Mouse (Mus musculus) effector memory CD4-positive, alpha-beta T cell, adult 5 months (primary cell): ENCODE results near the gene Itih4. TPM values are rescaled to one million over a fixed set of nuclear protein-coding genes. Genes with fewer than 3 reads are reported as not detected.

ENCODE experiments used
- polyA plus RNA-seq: library from polyadenylated mRNA; unstranded; fragments of 100-300 nt; shearing (Covaris generic); gene quantifications from one replicate; pipeline ENCODE4 v1.2.1, GENCODE M21; 2017

Itih4 gene
- not detected for polyA plus RNA-seq

GRCm38 (mm10) chr14:30886204-30886603 is at the start of gene Itih4:
TSS of gene Itih4 (plus strand) at chr14:30886476.

GRCm38 (mm10) chr14:30878958-30879571 is 7.2 kb upstream of the Itih4 start, which contains the start of gene Mustn1:
TSS of gene Mustn1 (plus strand) at chr14:30879200.

GRCm38 (mm10) chr14:30923375-30924105 is 37.3 kb downstream of the Itih4 start, which contains the start of gene Itih3:
TSS of gene Itih3 (minus strand) at chr14:30923760.

DNA sequence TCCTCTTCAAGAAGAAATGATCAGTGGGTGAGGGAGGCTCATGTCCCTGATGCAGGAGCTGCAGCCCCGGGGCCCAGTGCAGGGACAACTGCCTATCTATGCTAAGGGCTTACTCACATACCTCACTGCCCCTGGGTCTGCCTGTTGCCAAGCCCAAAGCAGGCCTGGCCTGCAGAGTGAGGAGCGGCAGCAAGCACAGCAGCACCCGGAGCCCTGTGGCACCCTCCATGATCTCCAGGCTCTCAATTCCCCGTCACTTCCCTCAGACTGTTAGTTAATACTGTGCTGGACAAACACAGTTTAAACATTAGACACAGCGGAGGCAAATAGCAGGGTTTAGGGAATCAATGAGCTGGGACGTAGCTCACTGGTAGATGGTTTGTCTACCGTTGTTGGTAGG is 56.8 kb downstream of the Itih4 start, which contains the start of gene Itih1:
Gene Itih1 (minus strand): TSS at position 252 of the 400 bp plus-strand sequence.

GRCm38 (mm10) chr14:30951154-30951825 is 65.0 kb downstream of the Itih4 start, which contains the start of gene Nek4:
TSS of gene Nek4 (plus strand) at chr14:30951377.

Other genes with a start within 250 kb of the Itih4 start
- 6.7 TPM for gene Rft1, start 232.1 kb upstream of the Itih4 start, polyA plus RNA-seq
- 23.8 TPM for gene Sfmbt1, start 171.6 kb upstream of the Itih4 start, polyA plus RNA-seq
- gene Tmem110, start 60.9 kb upstream of the Itih4 start, polyA plus RNA-seq = 21.7 TPM
- gene Mustn1, start 7.3 kb upstream of the Itih4 start, polyA plus RNA-seq = not detected
- not detected for gene Itih3, start 37.3 kb downstream of the Itih4 start, polyA plus RNA-seq
- not detected for gene Itih1, start 56.8 kb downstream of the Itih4 start, polyA plus RNA-seq
- 5.5 TPM for gene Nek4, start 64.9 kb downstream of the Itih4 start, polyA plus RNA-seq
- 9.7 TPM for gene Glt8d1, start 114.9 kb downstream of the Itih4 start, polyA plus RNA-seq
- 144 TPM for gene Spcs1, start 115.2 kb downstream of the Itih4 start, polyA plus RNA-seq
- gene Pbrm1, start 132.7 kb downstream of the Itih4 start, polyA plus RNA-seq = 135 TPM
- gene Gnl3, start 132.7 kb downstream of the Itih4 start, polyA plus RNA-seq = 140 TPM
- 41.6 TPM for gene Smim4, start 242.5 kb downstream of the Itih4 start, polyA plus RNA-seq
- gene Nt5dc2, start 244.6 kb downstream of the Itih4 start, polyA plus RNA-seq = not detected